Mouse (Mus musculus) embryo, embryonic 10.5 days (tissue): ENCODE results near the gene Tuba4a.
"Not testable (repeated sequence)": the region's sequence is repeated elsewhere in the genome, so short reads cannot be mapped to it uniquely, and the experiment has no call there.

Source experiments
- DNase-seq: peaks from one replicate; pipeline ENCODE4 v3.0.0-alpha.2; 2015; ENCODE audit warnings: low spot score

Tuba4a gene

GRCm38 (mm10) chr1:75236117-75237050 is 16.7 kb upstream of the Tuba4a start, which contains the start of gene Dnajb2:
Gene Dnajb2, plus strand, starts transcription at chr1:75236406.
- DNase-seq: peak; percentile 83

- DNase-seq: peak; percentile 79
Observed at GRCm38 (mm10) chr1:75234606-75235005, 14.9 kb upstream of the Tuba4a start.

GRCm38 (mm10) chr1:75232489-75232888 is 12.8 kb upstream of the Tuba4a start:
- not testable (repeated sequence) for DNase-seq

GRCm38 (mm10) chr1:75231664-75232152 is 12.0 kb upstream of the Tuba4a start, which contains the start of gene A630095N17Rik:
Gene A630095N17Rik, minus strand, starts transcription at chr1:75232102.
- DNase-seq: no peak

- DNase-seq: no peak
Observed at GRCm38 (mm10) chr1:75231224-75231623, 11.6 kb upstream of the Tuba4a start.

GRCm38 (mm10) chr1:75230335-75230994 is 10.8 kb upstream of the Tuba4a start:
- no peak for DNase-seq

GRCm38 (mm10) chr1:75229158-75229557 is 9.5 kb upstream of the Tuba4a start:
- DNase-seq: no peak

- DNase-seq: no peak
Observed at GRCm38 (mm10) chr1:75227653-75228052, 8.0 kb upstream of the Tuba4a start.

- no peak for DNase-seq
Observed at GRCm38 (mm10) chr1:75226138-75226537, 6.5 kb upstream of the Tuba4a start.

- DNase-seq: no peak
Observed at GRCm38 (mm10) chr1:75225473-75225872, 5.8 kb upstream of the Tuba4a start.

GRCm38 (mm10) chr1:75223532-75223931 is 3.9 kb upstream of the Tuba4a start:
- DNase-seq: no peak

GRCm38 (mm10) chr1:75222926-75223325 is 3.3 kb upstream of the Tuba4a start:
- no peak for DNase-seq

GRCm38 (mm10) chr1:75221538-75221937 is 1.9 kb upstream of the Tuba4a start:
- DNase-seq: no peak

GRCm38 (mm10) chr1:75219078-75219477 is 587 bp downstream of the Tuba4a start:
- peak; percentile 79 for DNase-seq

GRCm38 (mm10) chr1:75218227-75219001 is 1.3 kb downstream of the Tuba4a start:
- no peak for DNase-seq

- DNase-seq: no peak
Observed at GRCm38 (mm10) chr1:75217893-75218226, 1.8 kb downstream of the Tuba4a start.

- DNase-seq: no peak
Observed at GRCm38 (mm10) chr1:75216797-75217585, 2.7 kb downstream of the Tuba4a start.

GRCm38 (mm10) chr1:75215785-75216184 is 3.9 kb downstream of the Tuba4a start:
- no peak for DNase-seq

- DNase-seq: no peak
Observed at GRCm38 (mm10) chr1:75214886-75215285, 4.8 kb downstream of the Tuba4a start.

- DNase-seq: no peak
Observed at GRCm38 (mm10) chr1:75214442-75214841, 5.2 kb downstream of the Tuba4a start.

- no peak for DNase-seq
Observed at GRCm38 (mm10) chr1:75213096-75213495, 6.6 kb downstream of the Tuba4a start.
